Mouse (Mus musculus): ENCODE measurements around the gene Rac3. TPM values are rescaled to one million over a fixed set of nuclear protein-coding genes. Genes with fewer than 3 reads are reported as not detected.

Rac3 gene
- 10 to 100 TPM in 1 of 2 experiments, under 1 TPM in 1; 0.85 to 12.5 TPM for polyA plus RNA-seq (2012; fragmentation: generic; extraction: Trizol)

DNA sequence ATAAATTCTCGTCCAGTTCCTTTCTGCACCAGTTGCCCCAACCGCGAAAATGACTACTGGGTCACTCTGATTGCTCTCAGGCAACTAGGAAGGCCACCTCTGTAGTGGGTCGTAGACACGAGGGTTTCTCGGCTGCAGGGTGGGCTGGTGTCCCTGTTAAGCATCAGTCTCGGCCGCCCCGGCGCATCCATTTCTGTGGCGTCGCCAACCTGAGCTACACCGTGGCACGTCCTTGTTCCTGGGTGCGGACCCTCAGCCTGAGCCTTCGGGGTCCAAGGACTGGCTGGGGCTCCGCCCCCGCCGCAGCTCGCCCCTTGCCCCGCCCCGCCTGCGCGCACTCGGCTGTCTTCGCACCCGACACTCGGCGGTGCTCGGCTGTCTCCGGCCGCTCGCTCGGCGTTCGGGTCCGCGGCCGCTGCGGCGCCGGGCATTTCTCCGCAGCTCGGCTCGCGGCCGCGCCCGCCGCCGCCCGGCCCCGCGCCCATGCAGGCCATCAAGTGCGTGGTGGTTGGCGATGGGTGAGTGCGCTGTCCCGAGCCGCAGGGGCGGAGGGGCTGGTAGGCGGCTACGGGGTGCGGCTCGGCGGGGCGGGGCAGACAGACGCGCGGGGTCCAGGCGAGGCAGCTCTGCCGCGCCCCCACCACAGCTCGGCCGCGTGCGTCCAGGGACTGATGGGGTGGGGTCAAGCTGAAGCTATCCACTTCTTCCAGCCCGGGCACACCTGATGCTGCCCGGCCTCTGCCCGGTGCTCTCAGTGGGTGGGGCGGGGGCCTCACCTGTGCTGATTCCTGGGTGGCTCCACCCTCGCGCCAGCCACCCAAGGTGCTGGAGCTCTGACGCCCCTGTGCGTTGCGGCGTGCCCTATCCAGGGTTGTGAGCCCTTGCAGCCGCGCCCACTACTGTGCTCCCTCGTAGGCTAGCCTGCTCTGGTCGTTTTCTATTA is at the start of gene Rac3:
Gene Rac3 (plus strand): TSS at position 347 of the 943 bp plus-strand sequence.

DNA sequence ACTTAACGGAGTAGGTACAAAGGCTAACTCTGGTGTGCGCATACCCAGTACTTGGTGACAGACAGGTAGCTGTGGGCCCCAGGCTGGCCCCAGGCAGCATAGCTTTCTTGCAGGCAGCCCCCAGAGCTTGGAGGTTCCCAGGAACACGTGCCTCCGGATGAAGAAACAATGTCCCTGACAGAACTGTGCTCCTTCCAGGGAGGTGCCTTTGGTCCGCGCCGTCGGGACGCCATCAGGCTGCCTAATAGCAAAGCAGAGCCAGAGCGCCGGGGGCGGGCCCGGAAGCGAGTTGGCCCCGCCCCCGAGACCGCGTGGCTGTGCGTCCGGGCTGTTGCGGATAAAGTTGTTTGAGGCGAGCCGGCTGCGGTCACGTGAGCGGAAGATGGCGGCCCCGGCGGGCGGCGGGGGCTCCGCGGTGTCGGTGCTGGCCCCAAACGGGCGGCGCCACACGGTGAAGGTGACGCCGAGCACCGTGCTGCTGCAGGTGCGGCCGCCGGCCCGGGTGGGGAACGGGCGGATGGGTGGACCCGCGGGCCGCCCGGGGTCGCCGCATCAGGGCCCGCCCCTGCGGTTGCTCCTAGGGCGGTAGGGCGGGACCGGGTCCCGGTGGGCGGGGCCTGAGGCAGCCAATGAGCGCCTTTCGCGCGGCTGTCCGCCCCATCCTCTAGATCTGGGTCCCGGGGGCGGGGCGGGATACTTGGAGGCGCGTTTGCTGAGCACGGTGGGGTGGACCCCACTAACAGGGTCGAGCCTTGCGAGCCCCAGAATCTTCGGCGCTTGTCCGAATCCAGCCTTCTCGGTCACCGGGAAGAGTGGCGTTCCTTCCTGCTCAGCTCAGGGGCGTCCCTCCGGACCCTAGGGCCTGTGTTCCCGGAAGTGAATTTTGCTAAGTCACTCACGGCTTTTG is 48.3 kb upstream of the Rac3 start, which contains the start of gene Aspscr1:
Gene Aspscr1 (plus strand): TSS at position 287 of the 907 bp plus-strand sequence.

DNA sequence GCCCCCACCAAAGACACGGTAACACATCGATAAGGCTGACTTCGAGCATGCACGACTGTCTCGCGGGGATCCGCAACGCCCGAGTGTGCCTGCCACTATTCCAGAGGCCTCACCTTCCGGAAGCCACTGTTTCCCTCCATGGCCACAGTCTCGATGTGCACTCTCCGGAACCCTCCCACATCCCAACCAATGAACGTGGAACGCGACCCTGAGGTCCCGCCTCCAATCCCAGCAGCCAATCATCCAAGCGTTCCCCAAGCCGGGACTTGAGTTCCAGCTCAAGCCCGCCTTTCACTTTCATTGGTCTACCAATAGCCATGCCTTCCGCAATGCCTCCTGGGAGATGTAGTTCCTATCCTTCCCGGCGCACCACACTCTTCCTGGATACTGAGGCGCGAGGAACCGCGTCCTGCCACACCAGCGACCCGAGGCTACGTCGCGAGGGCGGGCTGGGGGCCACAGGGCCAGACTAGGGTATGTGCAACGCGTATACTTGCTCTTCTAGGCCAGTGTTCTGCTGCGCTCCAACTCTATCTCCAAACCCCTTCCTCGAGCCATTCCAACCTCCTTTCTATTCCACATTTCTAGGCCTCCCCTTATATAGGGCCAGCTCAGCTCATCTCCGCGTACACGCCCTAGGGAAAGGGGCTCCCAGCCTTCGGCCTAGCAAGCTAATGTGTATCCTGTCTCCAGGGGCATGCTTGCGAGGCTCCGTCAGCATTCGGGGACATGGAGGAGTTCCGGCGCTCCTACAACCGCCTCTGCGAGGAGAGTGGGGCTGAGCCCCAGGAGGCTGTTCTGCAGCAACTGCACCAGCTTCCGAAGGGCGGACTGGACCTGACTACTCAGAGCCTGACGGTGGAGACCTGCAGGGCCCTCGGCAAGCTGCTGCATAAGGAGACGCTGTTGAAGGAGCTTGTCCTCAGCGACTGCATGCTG is 7.4 kb upstream of the Rac3 start, which contains the start of the genes Cenpx and Lrrc45:
Gene Cenpx (minus strand): TSS at position 159 of the 939 bp plus-strand sequence.
Gene Lrrc45 (plus strand): TSS at position 346 of the 939 bp plus-strand sequence.

DNA sequence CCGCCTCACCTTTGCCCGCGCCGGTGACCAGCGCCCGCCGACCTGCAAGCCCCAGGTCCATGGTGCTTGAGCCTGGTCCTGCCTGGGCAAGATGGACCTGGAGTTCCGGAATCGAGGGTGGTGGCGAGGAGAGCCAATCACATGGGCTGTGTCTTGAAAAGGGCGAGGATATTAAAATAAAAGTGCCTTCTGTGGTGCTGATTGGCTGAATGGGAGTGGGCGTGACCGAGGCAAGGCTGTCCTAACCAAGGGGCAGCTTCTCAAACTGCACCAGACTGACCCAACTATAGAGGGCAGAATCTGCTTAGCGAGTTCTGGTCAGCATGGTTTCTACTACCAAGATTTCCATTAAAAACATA is 5.9 kb downstream of the Rac3 start, which contains the start of gene Dcxr:
Gene Dcxr (minus strand): TSS at position 113 of the 359 bp plus-strand sequence.

DNA sequence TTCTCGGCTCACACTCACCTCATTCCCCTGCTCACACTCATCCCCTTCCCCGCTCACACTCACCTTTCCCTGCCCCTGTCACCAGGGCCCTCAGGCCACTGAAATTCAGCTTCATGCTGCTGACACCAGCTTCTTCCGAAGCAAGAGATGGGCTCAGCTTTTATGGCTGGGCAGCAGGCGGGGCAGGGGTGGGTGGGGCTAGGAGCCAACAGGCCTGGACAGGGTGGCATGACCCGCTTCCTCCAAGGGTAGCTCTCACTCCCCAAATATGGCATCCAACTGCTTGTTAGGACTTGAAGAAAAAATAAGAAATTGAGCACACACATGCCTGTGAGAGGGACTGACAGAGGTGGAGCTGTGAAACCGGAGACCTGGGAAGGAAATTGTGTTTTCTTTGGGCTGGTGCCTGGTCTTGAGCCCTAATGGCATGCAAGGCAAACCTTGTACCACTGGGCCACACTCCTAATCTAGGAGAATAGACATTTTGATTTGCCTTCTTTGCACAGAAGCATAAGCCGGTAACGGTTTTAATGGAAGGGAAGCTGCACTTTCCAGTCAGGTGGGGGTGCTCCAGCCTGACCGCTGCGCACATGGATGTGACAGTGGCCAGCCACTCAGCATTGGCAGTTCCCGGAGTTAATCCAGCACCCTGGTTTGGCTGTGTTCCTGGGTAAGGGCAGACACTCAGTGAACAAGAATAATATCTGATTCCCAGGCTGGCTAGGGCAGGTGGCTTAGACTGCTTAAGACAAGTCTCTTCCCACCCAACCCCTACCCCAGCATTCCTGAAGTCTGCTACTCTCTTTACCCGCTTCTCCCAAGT is 10.8 kb downstream of the Rac3 start, which contains the start of gene Cbr2:
Gene Cbr2 (minus strand): TSS at position 257 of the 823 bp plus-strand sequence.

DNA sequence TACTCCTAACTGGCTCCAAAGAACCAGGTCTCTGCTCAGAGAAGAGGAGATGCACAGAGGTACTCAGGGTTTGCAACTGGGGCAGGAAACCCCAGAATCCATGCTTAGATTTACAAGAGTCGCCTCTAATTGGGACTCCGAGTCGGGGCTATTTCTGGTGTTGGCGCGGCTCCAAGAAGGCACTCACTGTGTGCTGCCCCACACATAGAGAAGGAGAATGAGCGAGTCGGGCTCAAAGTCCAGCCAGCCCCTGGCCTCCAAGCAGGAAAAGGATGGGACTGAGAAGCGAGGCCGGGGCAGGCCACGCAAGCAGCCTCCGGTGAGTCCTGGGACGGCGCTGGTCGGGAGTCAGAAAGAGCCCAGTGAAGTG is 41.4 kb downstream of the Rac3 start, which contains the start of gene Hmga1b:
Gene Hmga1b (plus strand): TSS at position 123 of the 370 bp plus-strand sequence.

Other genes starting within 250 kb of the Rac3 start
- 100 to 1,000 TPM; 146 to 509 TPM for gene Mrpl12, start 236.9 kb upstream of the Rac3 start, polyA plus RNA-seq (2012; fragmentation: generic; extraction: Trizol)
- 100 to 1,000 TPM; 118 to 126 TPM for gene Slc25a10, start 229.6 kb upstream of the Rac3 start, polyA plus RNA-seq (2012; fragmentation: generic; extraction: Trizol)
- gene Gcgr, start 190.8 kb upstream of the Rac3 start, polyA plus RNA-seq (2012; fragmentation: generic; extraction: Trizol): under 1 TPM in 1 of 2 experiments, not detected in 1; 0.08 TPM
- 100 to 1,000 TPM; 245 to 382 TPM for gene Mcrip1, start 171.7 kb upstream of the Rac3 start, polyA plus RNA-seq (2012; fragmentation: generic; extraction: Trizol)
- gene Ppp1r27, start 170.3 kb upstream of the Rac3 start, polyA plus RNA-seq (2012; fragmentation: generic; extraction: Trizol): under 1 TPM; 0.25 to 0.63 TPM
- 1,000 to 10,000 TPM in 1 of 2 experiments, 100 to 1,000 TPM in 1; 703 to 1,073 TPM for gene P4hb, start 148.2 kb upstream of the Rac3 start, polyA plus RNA-seq (2012; fragmentation: generic; extraction: Trizol)
- gene Arhgdia, start 139.8 kb upstream of the Rac3 start, polyA plus RNA-seq (2012; fragmentation: generic; extraction: Trizol): 1,000 to 10,000 TPM; 1,146 to 2,128 TPM
- 100 to 1,000 TPM; 130 to 156 TPM for gene Alyref, start 123.1 kb upstream of the Rac3 start, polyA plus RNA-seq (2012; fragmentation: generic; extraction: Trizol)
- 100 to 1,000 TPM; 274 to 500 TPM for gene Anapc11, start 123.0 kb upstream of the Rac3 start, polyA plus RNA-seq (2012; fragmentation: generic; extraction: Trizol)
- gene Npb, start 113.0 kb upstream of the Rac3 start, polyA plus RNA-seq (2012; fragmentation: generic; extraction: Trizol): 1 to 10 TPM in 1 of 2 experiments, under 1 TPM in 1; 0.29 to 1.2 TPM
- gene Pcyt2, start 103.5 kb upstream of the Rac3 start, polyA plus RNA-seq (2012; fragmentation: generic; extraction: Trizol): 10 to 100 TPM; 34.5 to 72.4 TPM
- gene Sirt7, start 96.2 kb upstream of the Rac3 start, polyA plus RNA-seq (2012; fragmentation: generic; extraction: Trizol): 10 to 100 TPM; 18.6 to 29.5 TPM
- gene Mafg, start 87.9 kb upstream of the Rac3 start, polyA plus RNA-seq (2012; fragmentation: generic; extraction: Trizol): 10 to 100 TPM; 11.2 to 27.5 TPM
- gene Pycr1, start 77.7 kb upstream of the Rac3 start, polyA plus RNA-seq (2012; fragmentation: generic; extraction: Trizol): 10 to 100 TPM; 15.8 to 35.0 TPM
- not detected for gene Myadml2, start 73.3 kb upstream of the Rac3 start, polyA plus RNA-seq (2012; fragmentation: generic; extraction: Trizol)
- gene Notum, start 60.3 kb upstream of the Rac3 start, polyA plus RNA-seq (2012; fragmentation: generic; extraction: Trizol): 1 to 10 TPM; 5.1 to 6.4 TPM
- 100 to 1,000 TPM; 116 to 219 TPM for gene Aspscr1, start 48.5 kb upstream of the Rac3 start, polyA plus RNA-seq (2012; fragmentation: generic; extraction: Trizol)
- 100 to 1,000 TPM in 1 of 2 experiments, 10 to 100 TPM in 1; 82.4 to 151 TPM for gene Cenpx, start 7.7 kb upstream of the Rac3 start, polyA plus RNA-seq (2012; fragmentation: generic; extraction: Trizol)
- gene Lrrc45, start 7.5 kb upstream of the Rac3 start, polyA plus RNA-seq (2012; fragmentation: generic; extraction: Trizol): 10 to 100 TPM; 13.4 to 31.9 TPM
- 100 to 1,000 TPM; 170 to 223 TPM for gene Dcxr, start 5.8 kb downstream of the Rac3 start, polyA plus RNA-seq (2012; fragmentation: generic; extraction: Trizol)
- gene Cbr2, start 10.6 kb downstream of the Rac3 start, polyA plus RNA-seq (2012; fragmentation: generic; extraction: Trizol): 1,000 to 10,000 TPM in 1 of 2 experiments, 100 to 1,000 TPM in 1; 150 to 1,096 TPM
- 1,000 to 10,000 TPM in 1 of 2 experiments, 10 to 100 TPM in 1; 83.4 to 2,207 TPM for gene Hmga1b, start 41.3 kb downstream of the Rac3 start, polyA plus RNA-seq (2012; fragmentation: generic; extraction: Trizol)
- 10 to 100 TPM; 36.7 to 58.4 TPM for gene Rfng, start 62.7 kb downstream of the Rac3 start, polyA plus RNA-seq (2012; fragmentation: generic; extraction: Trizol)
- 100 to 1,000 TPM; 221 to 278 TPM for gene Gps1, start 62.8 kb downstream of the Rac3 start, polyA plus RNA-seq (2012; fragmentation: generic; extraction: Trizol)
- 10 to 100 TPM; 56.8 to 85.8 TPM for gene Dus1l, start 74.9 kb downstream of the Rac3 start, polyA plus RNA-seq (2012; fragmentation: generic; extraction: Trizol)
- gene Fasn, start 103.1 kb downstream of the Rac3 start, polyA plus RNA-seq (2012; fragmentation: generic; extraction: Trizol): 100 to 1,000 TPM; 217 to 230 TPM
- 1 to 10 TPM; 1.1 to 5.6 TPM for gene Ccdc57, start 211.4 kb downstream of the Rac3 start, polyA plus RNA-seq (2012; fragmentation: generic; extraction: Trizol)
- gene Slc16a3, start 227.0 kb downstream of the Rac3 start, polyA plus RNA-seq (2012; fragmentation: generic; extraction: Trizol): 1 to 10 TPM in 1 of 2 experiments, under 1 TPM in 1; 0.98 to 1.5 TPM